Mouse (Mus musculus): Measurements from ENCODE around the gene Creg2.

DNA sequence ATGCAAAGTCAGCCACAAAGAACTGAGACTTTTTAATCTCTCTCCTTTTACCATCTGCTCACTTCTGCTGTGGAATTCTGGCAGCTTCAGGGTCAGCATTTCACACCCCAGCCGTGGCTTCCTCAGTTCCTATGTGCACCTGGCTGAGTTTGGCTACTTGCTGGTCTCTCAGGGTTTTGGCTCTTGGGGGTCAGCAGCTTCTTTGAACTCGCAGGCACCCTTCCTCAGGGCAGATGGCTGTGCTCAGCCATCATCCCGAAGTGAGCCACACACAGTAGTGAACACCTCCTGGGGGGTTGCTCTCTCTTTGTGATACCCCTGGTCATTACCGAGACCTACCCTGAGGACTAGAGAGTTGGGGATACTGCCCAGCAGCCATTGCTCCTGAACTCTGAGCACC lies 39.8 kb upstream of the Creg2 start:
- no peak for TF ChIP-seq CTCF (IDR thresholded peaks at IDR 0.05)
- no peak for TF ChIP-seq EP300 (IDR thresholded peaks at IDR 0.05)

Data from lung, postnatal 0 days (tissue).